Mouse (Mus musculus): Measurements from ENCODE around the gene Suv39h1. TPM values are rescaled to one million over a fixed set of nuclear protein-coding genes. Genes with fewer than 3 reads are reported as not detected.
A peak's percentile ranks its signal among the peaks of the same experiment; 100 is the strongest.
"Not testable (repeated sequence)": the region's sequence is repeated elsewhere in the genome, so short reads cannot be mapped to it uniquely, and the experiment has no call there.

Suv39h1 gene
- polyA plus RNA-seq, 1 experiment: 16.0 TPM

DNA sequence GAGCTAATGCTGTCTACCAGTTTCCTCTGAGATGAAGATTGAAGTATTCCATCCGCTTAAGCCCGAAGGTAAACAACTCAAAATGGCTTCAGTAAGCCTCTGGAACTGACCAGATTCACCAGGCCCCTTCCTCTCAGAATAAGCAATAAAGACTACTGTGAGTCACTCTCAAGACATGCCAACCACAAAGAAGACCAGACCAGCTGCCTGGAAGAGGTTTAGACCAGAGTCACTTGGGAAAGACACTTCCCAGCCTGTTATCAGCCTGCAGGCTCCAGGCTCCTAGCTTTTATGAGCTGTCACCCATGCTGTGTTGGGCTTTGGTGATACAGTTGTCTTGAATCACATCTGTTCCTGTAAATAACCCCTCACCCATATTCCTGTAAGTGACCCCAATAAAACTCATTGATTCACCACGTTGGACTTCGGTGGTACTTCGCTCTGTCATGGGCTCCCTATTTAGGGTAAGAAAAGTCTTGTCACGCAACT lies 10.3 kb upstream of the Suv39h1 start:
- TF ChIP-seq POLR2A (IDR thresholded peaks at IDR 0.05; ENCODE audit: insufficient read length, low read depth) (no peak), MAX (IDR thresholded peaks at IDR 0.05; ENCODE audit: low read depth) (no peak), MYOD1 (IDR thresholded peaks at IDR 0.05; ENCODE audit: control insufficient read depth in 1 of 3, insufficient read length in 2 of 3, low read depth in 2 of 3) (peak in 2 of 3 experiments; percentile 42 to 60), MYOG (IDR thresholded peaks at IDR 0.05; ENCODE audit: control insufficient read depth in 1 of 3, insufficient read depth in 1 of 3, insufficient read length in 2 of 3, low read depth in 2 of 3) (peak in 2 of 3 experiments; percentile 41)
- Histone ChIP-seq H3K4me2 (ENCODE audit: low read depth) (peak overlapping the region; percentile 35), H3K27me3 (ENCODE audit: control insufficient read depth, insufficient read depth, insufficient read length) (no peaks in the 10 kb centered on the region), H3K79me2 (ENCODE audit: control insufficient read depth, insufficient read depth) (no peaks in the 10 kb centered on the region), H3ac (ENCODE audit: control insufficient read depth, insufficient read length) (no peak overlapping the region), H3K4me3 (no peak overlapping the region), H3K36me3 (ENCODE audit: control insufficient read depth, insufficient read depth) (no peaks in the 10 kb centered on the region)

DNA sequence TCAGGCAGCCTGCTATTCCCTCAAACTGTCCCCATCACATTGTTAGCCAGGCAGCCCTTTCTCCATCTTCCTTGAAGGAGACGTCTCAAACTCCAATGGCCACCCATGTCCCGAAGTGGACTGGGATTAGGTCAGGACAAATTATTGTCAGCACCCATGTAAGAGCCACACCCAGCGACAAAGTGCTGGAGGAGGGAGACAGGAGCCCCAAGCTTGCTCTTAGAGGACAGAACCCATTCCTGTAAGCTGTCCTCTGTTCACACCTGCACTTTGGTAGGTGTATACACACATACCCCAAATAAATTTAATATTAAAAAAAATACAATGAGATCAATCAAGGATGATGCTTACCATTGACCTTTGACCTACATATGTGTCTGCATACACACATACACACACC lies 544 bp upstream of the Suv39h1 start:
- Histone ChIP-seq H3K79me2 (ENCODE audit: control insufficient read depth, insufficient read depth) (peaks cover 21% of the 10 kb centered on the region), H3K4me3 (peak overlapping the region; percentile 41), H3K36me3 (ENCODE audit: control insufficient read depth, insufficient read depth) (no peaks in the 10 kb centered on the region), H3K27me3 (ENCODE audit: control insufficient read depth, insufficient read depth, insufficient read length) (no peaks in the 10 kb centered on the region), H3K4me2 (ENCODE audit: low read depth) (peak overlapping the region; percentile 76), H3ac (ENCODE audit: control insufficient read depth, insufficient read length) (no peak overlapping the region)
- TF ChIP-seq MYOD1 (IDR thresholded peaks at IDR 0.05; ENCODE audit: control insufficient read depth in 1 of 3, insufficient read length in 2 of 3, low read depth in 2 of 3): no peak
- no peak for TF ChIP-seq REST (IDR thresholded peaks at IDR 0.05; ENCODE audit: insufficient read depth, insufficient read length)
- no peak for TF ChIP-seq POLR2AphosphoS2 (IDR thresholded peaks at IDR 0.05; ENCODE audit: insufficient read length, low read depth)
- TF ChIP-seq USF1 (IDR thresholded peaks at IDR 0.05; ENCODE audit: low read depth): no peak
- no peak for TF ChIP-seq CEBPB (IDR thresholded peaks at IDR 0.05; ENCODE audit: insufficient read depth, poor library complexity, severe bottlenecking)
- TF ChIP-seq SRF (IDR thresholded peaks at IDR 0.05; ENCODE audit: control insufficient read depth, insufficient read length, low read depth): no peak
- TF ChIP-seq E2F4 (IDR thresholded peaks at IDR 0.05; ENCODE audit: insufficient read depth): no peak
- no peak for TF ChIP-seq MYOG (IDR thresholded peaks at IDR 0.05; ENCODE audit: control insufficient read depth in 1 of 3, insufficient read depth in 1 of 3, insufficient read length in 2 of 3, low read depth in 2 of 3)
- no peak for TF ChIP-seq MAX (IDR thresholded peaks at IDR 0.05; ENCODE audit: low read depth)
- no peak for TF ChIP-seq POLR2A (IDR thresholded peaks at IDR 0.05; ENCODE audit: insufficient read length, low read depth)
- no peak for TF ChIP-seq TCF12 (IDR thresholded peaks at IDR 0.05; ENCODE audit: insufficient read depth, poor library complexity, severe bottlenecking)
- no peak for TF ChIP-seq TCF3 (IDR thresholded peaks at IDR 0.05; ENCODE audit: insufficient read length, low read depth)

DNA sequence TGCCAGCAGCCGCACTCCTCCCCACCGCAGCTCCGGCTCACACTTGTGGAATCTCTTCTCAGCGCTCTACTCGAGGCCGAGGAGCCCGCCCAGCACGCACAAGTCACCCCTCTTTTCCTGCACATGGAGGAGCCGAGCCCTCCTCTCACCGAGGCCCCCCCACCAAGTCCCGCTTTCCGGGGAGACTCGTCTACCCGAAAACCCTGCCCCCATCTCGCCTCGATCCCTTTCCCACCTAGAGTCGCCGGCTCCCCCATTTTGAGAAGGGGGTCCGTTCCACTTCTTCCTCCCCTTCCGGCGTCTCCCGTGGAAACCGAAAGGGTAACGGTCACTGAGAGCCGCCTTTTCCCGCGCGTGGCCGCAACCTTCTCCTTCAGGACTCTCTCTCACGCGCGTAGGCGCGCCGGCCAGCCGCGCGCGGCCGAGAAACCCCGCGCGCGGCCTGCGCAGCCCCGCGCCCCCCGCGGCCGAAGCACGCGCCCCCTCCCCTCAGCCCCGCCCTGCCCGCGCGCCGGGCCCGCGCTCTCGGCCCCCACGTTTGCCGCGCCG lies 605 bp downstream of the Suv39h1 start:
- peak overlapping the region; percentile 41 for H3K4me3 ChIP-seq
- H3K79me2 ChIP-seq (ENCODE audit: control insufficient read depth, insufficient read depth): peaks cover 27% of the 10 kb centered on the region
- no peaks in the 10 kb centered on the region for H3K36me3 ChIP-seq (ENCODE audit: control insufficient read depth, insufficient read depth)
- H3K4me2 ChIP-seq (ENCODE audit: low read depth): peak overlapping the region; percentile 64
- H3K27me3 ChIP-seq (ENCODE audit: control insufficient read depth, insufficient read depth, insufficient read length): no peaks in the 10 kb centered on the region
- H3ac ChIP-seq (ENCODE audit: control insufficient read depth, insufficient read length): no peak overlapping the region
- no peak for TF ChIP-seq E2F4 (IDR thresholded peaks at IDR 0.05; ENCODE audit: insufficient read depth)
- TF ChIP-seq POLR2A (IDR thresholded peaks at IDR 0.05; ENCODE audit: insufficient read length, low read depth): no peak
- TF ChIP-seq TCF3 (IDR thresholded peaks at IDR 0.05; ENCODE audit: insufficient read length, low read depth): no peak
- TF ChIP-seq SRF (IDR thresholded peaks at IDR 0.05; ENCODE audit: control insufficient read depth, insufficient read length, low read depth): no peak
- TF ChIP-seq POLR2AphosphoS2 (IDR thresholded peaks at IDR 0.05; ENCODE audit: insufficient read length, low read depth): no peak
- no peak for TF ChIP-seq MYOD1 (IDR thresholded peaks at IDR 0.05; ENCODE audit: control insufficient read depth in 1 of 3, insufficient read length in 2 of 3, low read depth in 2 of 3)
- TF ChIP-seq MYOG (IDR thresholded peaks at IDR 0.05; ENCODE audit: control insufficient read depth in 1 of 3, insufficient read depth in 1 of 3, insufficient read length in 2 of 3, low read depth in 2 of 3): no peak
- TF ChIP-seq CEBPB (IDR thresholded peaks at IDR 0.05; ENCODE audit: insufficient read depth, poor library complexity, severe bottlenecking): no peak
- no peak for TF ChIP-seq MAX (IDR thresholded peaks at IDR 0.05; ENCODE audit: low read depth)
- no peak for TF ChIP-seq TCF12 (IDR thresholded peaks at IDR 0.05; ENCODE audit: insufficient read depth, poor library complexity, severe bottlenecking)
- TF ChIP-seq USF1 (IDR thresholded peaks at IDR 0.05; ENCODE audit: low read depth): no peak
- no peak for TF ChIP-seq REST (IDR thresholded peaks at IDR 0.05; ENCODE audit: insufficient read depth, insufficient read length)

DNA sequence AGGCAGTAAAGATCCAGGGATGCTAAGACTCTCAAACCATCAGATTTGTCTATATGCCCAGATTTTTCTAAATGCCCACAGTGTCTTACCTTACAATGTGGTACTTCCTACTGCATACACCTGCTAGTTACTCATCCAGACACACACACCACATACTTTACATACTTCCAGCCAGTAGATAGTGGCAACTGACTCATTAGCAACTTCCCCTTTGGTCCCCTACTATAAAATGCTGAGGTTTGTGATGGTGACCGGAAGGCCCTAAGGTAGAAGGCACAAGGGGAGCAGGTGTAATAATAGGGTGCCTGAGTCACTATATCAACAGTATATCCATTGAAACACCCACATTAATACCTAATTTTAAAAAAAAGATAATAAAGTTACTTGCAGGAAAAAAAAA lies 5.4 kb downstream of the Suv39h1 start:
- TF ChIP-seq E2F4 (IDR thresholded peaks at IDR 0.05; ENCODE audit: insufficient read depth): no peak
- TF ChIP-seq MAX (IDR thresholded peaks at IDR 0.05; ENCODE audit: low read depth): no peak
- no peak for TF ChIP-seq REST (IDR thresholded peaks at IDR 0.05; ENCODE audit: insufficient read depth, insufficient read length)
- TF ChIP-seq TCF12 (IDR thresholded peaks at IDR 0.05; ENCODE audit: insufficient read depth, poor library complexity, severe bottlenecking): no peak
- TF ChIP-seq POLR2A (IDR thresholded peaks at IDR 0.05; ENCODE audit: insufficient read length, low read depth): no peak
- TF ChIP-seq TCF3 (IDR thresholded peaks at IDR 0.05; ENCODE audit: insufficient read length, low read depth): no peak
- no peak for TF ChIP-seq MYOG (IDR thresholded peaks at IDR 0.05; ENCODE audit: control insufficient read depth in 1 of 3, insufficient read depth in 1 of 3, insufficient read length in 2 of 3, low read depth in 2 of 3)
- no peak for TF ChIP-seq POLR2AphosphoS2 (IDR thresholded peaks at IDR 0.05; ENCODE audit: insufficient read length, low read depth)
- TF ChIP-seq SRF (IDR thresholded peaks at IDR 0.05; ENCODE audit: control insufficient read depth, insufficient read length, low read depth): no peak
- no peaks in the 10 kb centered on the region for H3K36me3 ChIP-seq (ENCODE audit: control insufficient read depth, insufficient read depth)

DNA sequence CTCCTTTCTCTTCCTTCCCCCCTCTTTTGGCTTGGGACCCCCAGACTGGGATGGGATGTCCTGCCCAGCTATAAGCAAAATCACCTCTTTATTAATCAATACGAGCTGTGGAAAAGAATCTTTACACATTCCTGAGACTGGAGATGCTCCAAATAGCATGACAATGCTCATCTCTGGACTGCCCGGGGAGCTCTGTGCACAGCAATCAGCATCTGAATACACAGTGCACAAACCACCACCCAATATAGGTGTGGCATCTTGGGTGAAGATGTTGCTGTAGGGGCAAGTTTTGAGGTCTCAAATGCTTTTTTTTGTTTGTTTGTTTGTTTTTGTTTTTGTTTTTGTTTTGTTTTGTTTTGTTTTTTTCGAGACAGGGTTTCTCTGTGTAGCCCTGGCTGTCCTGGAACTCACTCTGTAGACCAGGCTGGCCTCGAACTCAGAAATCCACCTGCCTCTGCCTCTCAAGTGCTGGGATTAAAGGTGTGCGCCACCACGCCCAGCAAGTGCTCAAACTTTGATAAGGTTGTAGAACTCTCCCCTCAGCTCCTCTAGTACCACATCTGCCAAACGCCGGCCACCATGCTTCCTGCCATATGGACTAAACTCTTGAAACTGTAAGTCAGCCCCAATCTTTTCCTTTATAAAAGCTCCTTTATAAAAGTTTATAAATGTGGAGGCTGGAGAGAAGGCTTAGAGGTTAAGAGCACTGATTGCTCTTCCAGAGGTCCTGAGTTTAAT lies 23.3 kb downstream of the Suv39h1 start:
- not testable (repeated sequence) for H3K36me3 ChIP-seq (ENCODE audit: control insufficient read depth, insufficient read depth); H3K4me3 ChIP-seq; H3ac ChIP-seq (ENCODE audit: control insufficient read depth, insufficient read length); H3K27me3 ChIP-seq (ENCODE audit: control insufficient read depth, insufficient read depth, insufficient read length); H3K79me2 ChIP-seq (ENCODE audit: control insufficient read depth, insufficient read depth); H3K4me2 ChIP-seq (ENCODE audit: low read depth)

More for the DNA sequence above, 5.4 kb downstream of the Suv39h1 start:
- H3K27me3 ChIP-seq (ENCODE audit: control insufficient read depth, insufficient read depth, insufficient read length): no peaks in the 10 kb centered on the region
- peaks cover 29% of the 10 kb centered on the region for H3K79me2 ChIP-seq (ENCODE audit: control insufficient read depth, insufficient read depth)
- no peak overlapping the region for H3ac ChIP-seq (ENCODE audit: control insufficient read depth, insufficient read length)
- no peak overlapping the region for H3K4me3 ChIP-seq
- H3K4me2 ChIP-seq (ENCODE audit: low read depth): no peak overlapping the region
